In genomic region chr2:153592056-153593014, GRCm38 (mm10) we compare ENCODE assay signal across 7 mouse cellular contexts. TPM values are rescaled to one million over a fixed set of nuclear protein-coding genes. Genes with fewer than 3 reads are reported as not detected.
DNase-seq lines count a peak whose midpoint lies in the region; ATAC-seq lines count a peak whose summit lies in the region.

No protein-coding gene starts in this region.

- no peak overlapping the region for H3K4me3 ChIP-seq in neural tube, embryonic 13.5 days
- no peak overlapping the region for H3K4me3 ChIP-seq in neural tube, embryonic 15.5 days (replicated peaks)
- no peak overlapping the region for H3K4me3 ChIP-seq in forebrain, embryonic 16.5 days (replicated peaks; ENCODE audit: low read length)

- H3K27me3 ChIP-seq in neural tube, embryonic 13.5 days = no peaks in the 10 kb centered on the region
- no peaks in the 10 kb centered on the region for H3K27me3 ChIP-seq in neural tube, embryonic 15.5 days (replicated peaks)
- no peaks in the 10 kb centered on the region for H3K27me3 ChIP-seq in forebrain, embryonic 16.5 days (replicated peaks; ENCODE audit: control insufficient read depth, insufficient read depth, low read length)

- WGBS in neural tube, embryonic 13.5 days = 77% methylated on average over 8 of the region's 8 CpGs
- WGBS in neural tube, embryonic 15.5 days = 69% methylated on average over 8 of the region's 8 CpGs
- 79% methylated on average over 8 of the region's 8 CpGs for WGBS in forebrain, embryonic 16.5 days

- H3K4me2 ChIP-seq in neural tube, embryonic 13.5 days = no peak overlapping the region
- H3K4me2 ChIP-seq in neural tube, embryonic 15.5 days = no peak overlapping the region
- H3K4me2 ChIP-seq in forebrain, embryonic 16.5 days (ENCODE audit: low read length) = no peak overlapping the region

- peak; percentile 85 for DNase-seq in kidney, postnatal 10 days
- DNase-seq in embryo, embryonic 10.5 days (ENCODE audit: low spot score) = no peak
- DNase-seq in urinary bladder, postnatal 10 days (ENCODE audit: low spot score) = no peak
- DNase-seq in thymus, postnatal 0 days (ENCODE audit: low spot score) = no peak

- no peaks in the 10 kb centered on the region for H3K36me3 ChIP-seq in neural tube, embryonic 13.5 days
- no peaks in the 10 kb centered on the region for H3K36me3 ChIP-seq in neural tube, embryonic 15.5 days
- H3K36me3 ChIP-seq in forebrain, embryonic 16.5 days (ENCODE audit: control insufficient read depth, insufficient read depth) = no peaks in the 10 kb centered on the region

- H3K27ac ChIP-seq in neural tube, embryonic 13.5 days (replicated peaks) = peak overlapping the region; percentile 56
- H3K27ac ChIP-seq in neural tube, embryonic 15.5 days (replicated peaks) = no peak overlapping the region
- H3K27ac ChIP-seq in forebrain, embryonic 16.5 days (ENCODE audit: low read length) = peak overlapping the region; percentile 49; the same call in 1 of the 2 replicates

- H3K9me3 ChIP-seq in neural tube, embryonic 13.5 days = no peaks in the 10 kb centered on the region
- no peaks in the 10 kb centered on the region for H3K9me3 ChIP-seq in neural tube, embryonic 15.5 days (replicated peaks)
- no peaks in the 10 kb centered on the region for H3K9me3 ChIP-seq in forebrain, embryonic 16.5 days (ENCODE audit: control insufficient read depth, low read length)

- peaks cover 22% of the 10 kb centered on the region for H3K4me1 ChIP-seq in neural tube, embryonic 13.5 days (replicated peaks)
- peaks cover 7% of the 10 kb centered on the region; the same call in 1 of the 2 replicates for H3K4me1 ChIP-seq in neural tube, embryonic 15.5 days
- H3K4me1 ChIP-seq in forebrain, embryonic 16.5 days (replicated peaks; ENCODE audit: control insufficient read depth, insufficient read depth, low read length) = peaks cover 10% of the 10 kb centered on the region

- H3K9ac ChIP-seq in neural tube, embryonic 13.5 days = no peak overlapping the region
- no peak overlapping the region for H3K9ac ChIP-seq in neural tube, embryonic 15.5 days (replicated peaks)
- H3K9ac ChIP-seq in forebrain, embryonic 16.5 days (replicated peaks; ENCODE audit: low read depth, low read length) = no peak overlapping the region

- ATAC-seq in neural tube, embryonic 13.5 days (ENCODE audit: low read depth) = no peak
- ATAC-seq in neural tube, embryonic 15.5 days (ENCODE audit: low FRiP score) = no peak
- no peak for ATAC-seq in forebrain, embryonic 16.5 days

RNA-seq across cellular contexts. Expression of gene Commd7, which starts 40.2 kb away (rescaled TPM):
- polyA plus RNA-seq in neural tube, embryonic 13.5 days (2015; fragmentation: Nextera tagmentation; extraction: Ambion mirVana) = 84.6 and 85.9 TPM in 2 replicates
- 91.2 and 94.4 TPM in 2 replicates for polyA plus RNA-seq in neural tube, embryonic 15.5 days (2015; fragmentation: Nextera tagmentation; extraction: Ambion mirVana)
- polyA plus RNA-seq in forebrain, embryonic 16.5 days (2015; fragmentation: Nextera tagmentation; extraction: Ambion mirVana) = 99.8 and 108 TPM in 2 replicates
- 88.5 and 89.0 TPM in 2 replicates for polyA plus RNA-seq in thymus, postnatal 0 days (2015; fragmentation: Nextera tagmentation; extraction: Ambion mirVana)

RNA-seq across cellular contexts. Expression of gene Dnmt3b, which starts 56.9 kb away (rescaled TPM):
- 3.9 and 4.6 TPM in 2 replicates for polyA plus RNA-seq in neural tube, embryonic 13.5 days (2015; fragmentation: Nextera tagmentation; extraction: Ambion mirVana)
- 3.4 and 11.5 TPM in 2 replicates for polyA plus RNA-seq in neural tube, embryonic 15.5 days (2015; fragmentation: Nextera tagmentation; extraction: Ambion mirVana)
- polyA plus RNA-seq in forebrain, embryonic 16.5 days (2015; fragmentation: Nextera tagmentation; extraction: Ambion mirVana) = 3.1 and 3.4 TPM in 2 replicates
- 17.9 and 19.3 TPM in 2 replicates for polyA plus RNA-seq in thymus, postnatal 0 days (2015; fragmentation: Nextera tagmentation; extraction: Ambion mirVana)
